Mouse (Mus musculus) limb, embryonic 15.5 days (tissue): Measurements from ENCODE around the gene Vps4b. TPM values are rescaled to one million over a fixed set of nuclear protein-coding genes. Genes with fewer than 3 reads are reported as not detected.
"Not testable (repeated sequence)": the region's sequence is repeated elsewhere in the genome, so short reads cannot be mapped to it uniquely, and the experiment has no call there.

Experiments used
- ATAC-seq: fragments of 200-750 bp; cut with Nextera tagmentation; 2 replicates; pipeline ENCODE4 v1.8.0; 2017; ENCODE audit warnings: low read depth, moderate TSS enrichment; ENCODE audit not compliant: insufficient number of reproducible peaks, low FRiP score, low TSS enrichment
- H3K27ac ChIP-seq: fragments of 300-500 bp; sonication (generic); 2 replicates; pipeline ENCODE4 v1.5.1; 2015; ENCODE audit warnings: moderate library complexity, mild to moderate bottlenecking, inconsistent platforms
- H3K27me3 ChIP-seq: fragments of 300-500 bp; sonication (generic); 2 replicates; pipeline ENCODE4 v1.6.1; 2015; ENCODE audit warnings: inconsistent platforms
- H3K36me3 ChIP-seq: fragments of 300-500 bp; sonication (generic); 2 replicates; pipeline ENCODE4 v1.6.1; 2015; ENCODE audit warnings: inconsistent platforms
- H3K4me1 ChIP-seq: fragments of 300-500 bp; sonication (generic); 2 replicates; pipeline ENCODE4 v1.6.1; 2015; ENCODE audit warnings: inconsistent platforms
- H3K4me2 ChIP-seq: fragments of 300-500 bp; sonication (generic); 2 replicates; pipeline ENCODE4 v1.6.1; 2015; ENCODE audit warnings: mild to moderate bottlenecking, inconsistent platforms
- H3K4me3 ChIP-seq: fragments of 300-500 bp; sonication (generic); 2 replicates; pipeline ENCODE4 v1.5.1; 2015; ENCODE audit warnings: mild to moderate bottlenecking, inconsistent platforms
- H3K9ac ChIP-seq: fragments of 300-500 bp; sonication (generic); 2 replicates; pipeline ENCODE4 v1.6.1; 2015; ENCODE audit warnings: inconsistent platforms
- H3K9me3 ChIP-seq: fragments of 300-500 bp; sonication (generic); 2 replicates; pipeline ENCODE4 v1.6.1; 2016; ENCODE audit warnings: inconsistent platforms
- WGBS: fragments of 180-500 bp; shearing (Covaris S2); methylation state at CpG from one replicate; pipeline ENCODE4 v1.1.7; 2015; 5-methylcytosine and 5-hydroxymethylcytosine counted together
- polyA plus RNA-seq: library from polyadenylated mRNA; unstranded; fragments of >200 nt; fragmentation: Nextera tagmentation; extraction: Ambion mirVana; gene quantifications from 2 replicates; pipeline ENCODE4 v1.2.1, GENCODE M21; 2015

Gene Vps4b
- polyA plus RNA-seq, 1 experiment from 2014 or later = 64.1 TPM

DNA sequence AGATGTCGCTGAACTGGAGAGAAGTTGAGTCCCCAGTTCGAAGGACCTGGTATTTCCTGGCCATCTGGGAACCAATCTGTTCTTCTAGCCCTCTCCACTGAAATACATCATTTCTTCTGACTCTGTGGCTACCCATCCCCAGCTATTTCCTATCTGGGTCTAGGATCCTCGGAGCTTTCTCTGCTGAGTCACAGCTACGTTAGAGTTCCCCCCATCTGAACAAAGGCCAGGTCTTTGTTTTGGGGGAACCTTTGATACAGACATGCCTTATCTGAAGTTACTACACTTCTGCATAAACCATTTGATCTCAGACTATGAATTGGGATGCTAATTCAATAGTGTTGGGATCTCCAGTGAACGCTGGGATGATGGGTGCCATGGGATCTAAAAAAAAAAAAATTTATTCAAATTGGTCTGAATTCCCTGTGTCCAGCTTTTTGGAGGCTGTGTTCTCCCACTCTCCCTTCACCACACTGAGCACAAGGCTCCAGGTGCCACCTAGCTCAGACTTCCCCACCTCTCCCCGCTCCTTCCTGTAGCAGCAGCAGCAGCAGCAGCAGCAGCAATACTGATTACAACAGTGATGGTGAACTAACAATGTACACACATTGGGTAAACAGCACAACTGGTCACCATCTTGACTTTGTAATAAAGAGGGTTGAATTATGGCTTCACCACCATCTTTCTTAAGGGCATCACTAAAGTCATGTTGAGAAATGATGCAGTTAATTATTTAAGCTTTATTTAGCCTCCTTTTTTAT is 47.8 kb downstream of the Vps4b start:
- Histone ChIP-seq H3K27me3 (no peaks in the 10 kb centered on the region), H3K4me3 (no peak overlapping the region), H3K4me1 (no peaks in the 10 kb centered on the region), H3K27ac (no peak overlapping the region), H3K9me3 (no peaks in the 10 kb centered on the region), H3K9ac (no peak overlapping the region), H3K4me2 (no peak overlapping the region), H3K36me3 (peaks cover 20% of the 10 kb centered on the region; the same call in 1 of the 2 replicates)
- no peak for ATAC-seq
- 85% methylated on average over 6 of the region's 6 CpGs for WGBS

DNA sequence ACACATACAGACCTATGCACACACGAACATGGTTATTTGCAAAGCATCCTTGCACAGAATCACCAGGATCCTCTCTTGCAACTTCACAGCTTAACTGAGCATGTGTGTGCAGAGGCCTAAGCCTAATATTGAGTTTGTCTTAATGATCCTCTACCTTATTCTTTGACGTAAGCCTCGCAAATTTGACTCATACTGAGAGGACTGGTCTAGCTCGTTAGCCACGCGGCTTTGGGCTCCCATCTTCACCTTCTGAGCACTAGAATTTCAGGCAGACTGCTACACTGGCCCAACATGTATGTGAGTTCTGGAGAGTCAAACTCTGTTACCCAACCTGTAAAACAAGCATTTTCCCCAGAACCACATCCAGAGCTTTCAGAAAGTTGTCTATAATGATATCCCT is 53.5 kb downstream of the Vps4b start:
- 61% methylated on average over 6 of the region's 6 CpGs for WGBS
- H3K27me3 ChIP-seq = no peaks in the 10 kb centered on the region
- no peaks in the 10 kb centered on the region for H3K9me3 ChIP-seq
- H3K27ac ChIP-seq = no peak overlapping the region
- H3K4me2 ChIP-seq = no peak overlapping the region
- H3K4me1 ChIP-seq = no peaks in the 10 kb centered on the region
- ATAC-seq = no peak
- H3K36me3 ChIP-seq = peaks cover 42% of the 10 kb centered on the region
- no peak overlapping the region for H3K9ac ChIP-seq
- H3K4me3 ChIP-seq = no peak overlapping the region

DNA sequence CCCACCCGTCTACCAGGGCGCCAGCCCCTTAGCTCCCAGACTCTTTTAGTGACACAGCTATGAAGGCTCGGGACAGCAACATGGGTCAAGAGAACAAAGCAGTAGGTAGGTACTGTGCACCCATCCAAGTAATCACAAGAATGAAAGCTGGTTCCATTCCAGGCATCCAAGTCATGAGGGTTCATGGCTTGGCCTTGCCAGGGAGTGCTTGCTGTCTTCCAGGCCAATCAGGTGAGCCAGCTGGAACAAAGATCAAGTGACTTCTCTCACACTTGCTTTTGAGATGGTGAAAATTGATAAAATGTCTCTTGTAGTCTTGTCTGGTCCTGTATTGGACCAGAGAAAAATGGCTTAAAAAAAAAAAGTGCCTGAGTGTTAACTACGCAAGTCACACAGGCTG is 55.8 kb downstream of the Vps4b start:
- Histone ChIP-seq H3K27me3 (no peaks in the 10 kb centered on the region), H3K4me2 (no peak overlapping the region), H3K4me1 (no peaks in the 10 kb centered on the region), H3K27ac (no peak overlapping the region), H3K36me3 (peaks cover 35% of the 10 kb centered on the region), H3K9me3 (no peaks in the 10 kb centered on the region), H3K9ac (no peak overlapping the region), H3K4me3 (no peak overlapping the region)
- no peak for ATAC-seq
- WGBS = 88% methylated on average over 4 of the region's 4 CpGs

- no peak for ATAC-seq
- 90% methylated on average over 5 of the region's 5 CpGs for WGBS
- Histone ChIP-seq H3K27me3 (no peaks in the 10 kb centered on the region), H3K4me2 (no peak overlapping the region), H3K36me3 (peaks cover 35% of the 10 kb centered on the region), H3K9ac (no peak overlapping the region), H3K4me3 (no peak overlapping the region), H3K27ac (no peak overlapping the region), H3K9me3 (no peaks in the 10 kb centered on the region), H3K4me1 (no peaks in the 10 kb centered on the region)
Observed at GRCm38 (mm10) chr1:106739810-106740209, 56.7 kb downstream of the Vps4b start.

DNA sequence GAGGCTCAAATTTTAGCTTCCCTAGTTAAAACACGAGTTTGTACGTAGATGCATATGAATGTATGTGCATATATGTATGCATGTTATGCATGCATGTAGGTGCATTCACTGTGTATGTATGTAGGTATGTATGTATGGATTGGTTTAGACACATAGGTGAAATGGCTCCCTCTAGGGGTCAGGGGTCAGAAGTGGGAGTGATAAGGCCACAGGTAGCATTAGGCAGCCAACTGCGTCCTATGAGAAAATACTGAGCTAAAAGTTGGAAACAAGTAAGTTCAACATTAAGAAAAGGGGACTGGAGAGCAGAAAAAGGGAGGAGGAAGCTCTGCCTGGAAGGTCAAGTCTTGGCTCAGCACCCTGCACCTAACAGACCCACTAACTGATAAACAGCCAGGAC is 58.4 kb downstream of the Vps4b start:
- Histone ChIP-seq H3K4me1 (no peaks in the 10 kb centered on the region), H3K27ac (no peak overlapping the region), H3K9me3 (no peaks in the 10 kb centered on the region), H3K4me3 (no peak overlapping the region), H3K27me3 (no peaks in the 10 kb centered on the region), H3K9ac (no peak overlapping the region), H3K4me2 (no peak overlapping the region), H3K36me3 (peaks cover 46% of the 10 kb centered on the region)
- 87% methylated on average over 3 of the region's 3 CpGs for WGBS
- ATAC-seq = no peak

- no peaks in the 10 kb centered on the region for H3K27me3 ChIP-seq
- H3K9me3 ChIP-seq = no peaks in the 10 kb centered on the region
- H3K36me3 ChIP-seq = peaks cover 39% of the 10 kb centered on the region
- no peak overlapping the region for H3K4me3 ChIP-seq
- ATAC-seq = no peak
- no peaks in the 10 kb centered on the region for H3K4me1 ChIP-seq
- H3K27ac ChIP-seq = no peak overlapping the region
- no peak overlapping the region for H3K4me2 ChIP-seq
- WGBS = 96% methylated on average over 8 of the region's 8 CpGs
- no peak overlapping the region for H3K9ac ChIP-seq
Observed at GRCm38 (mm10) chr1:106736211-106736610, 60.3 kb downstream of the Vps4b start.

DNA sequence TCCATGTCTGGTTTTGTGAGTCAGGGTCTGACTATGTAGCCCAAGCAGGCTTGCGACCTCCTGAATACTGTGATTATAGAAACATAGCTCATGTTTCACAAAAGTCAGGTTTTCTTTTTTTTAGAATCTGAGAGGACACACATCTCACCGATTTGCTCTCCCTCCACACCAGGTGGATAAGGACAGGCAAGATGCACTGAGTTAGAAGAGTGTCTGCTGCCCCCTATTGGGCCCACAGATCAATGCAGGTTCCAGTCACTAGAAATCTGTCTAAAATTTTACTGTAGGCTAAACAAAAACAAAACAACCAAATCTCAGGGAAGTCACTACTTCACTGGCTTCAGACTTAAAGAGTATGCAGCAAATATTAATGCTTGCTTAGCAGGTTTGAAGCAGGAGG is 60.9 kb downstream of the Vps4b start:
- Histone ChIP-seq H3K36me3 (peaks cover 39% of the 10 kb centered on the region), H3K4me3 (no peak overlapping the region), H3K9ac (no peak overlapping the region), H3K27ac (no peak overlapping the region), H3K4me2 (no peak overlapping the region), H3K27me3 (no peaks in the 10 kb centered on the region), H3K4me1 (no peaks in the 10 kb centered on the region), H3K9me3 (no peaks in the 10 kb centered on the region)
- 61% methylated on average over 2 of the region's 2 CpGs for WGBS
- no peak for ATAC-seq

GRCm38 (mm10) chr1:106722061-106722460 is 74.5 kb downstream of the Vps4b start:
- ATAC-seq = no peak
- no peak overlapping the region for H3K4me3 ChIP-seq
- H3K4me2 ChIP-seq = no peak overlapping the region
- peaks cover 1% of the 10 kb centered on the region; the same call in 1 of the 2 replicates for H3K4me1 ChIP-seq
- no peak overlapping the region for H3K27ac ChIP-seq
- no peaks in the 10 kb centered on the region for H3K9me3 ChIP-seq
- 47% methylated on average over 5 of the region's 5 CpGs for WGBS
- H3K9ac ChIP-seq = no peak overlapping the region
- peaks cover 6% of the 10 kb centered on the region; the same call in 1 of the 2 replicates for H3K36me3 ChIP-seq
- H3K27me3 ChIP-seq = no peaks in the 10 kb centered on the region

GRCm38 (mm10) chr1:106717736-106718135 is 78.8 kb downstream of the Vps4b start:
- not testable (repeated sequence) for H3K9ac ChIP-seq, H3K27me3 ChIP-seq, H3K27ac ChIP-seq, H3K4me2 ChIP-seq, H3K9me3 ChIP-seq, H3K36me3 ChIP-seq, ATAC-seq, H3K4me1 ChIP-seq, H3K4me3 ChIP-seq
- WGBS = 64% methylated on average over 7 of the region's 7 CpGs

GRCm38 (mm10) chr1:106717071-106717601 is 79.4 kb downstream of the Vps4b start:
- Histone ChIP-seq H3K27me3 (no peaks in the 10 kb centered on the region), H3K27ac (no peak overlapping the region), H3K4me1 (peaks cover 9% of the 10 kb centered on the region), H3K4me2 (no peak overlapping the region), H3K36me3 (no peaks in the 10 kb centered on the region), H3K4me3 (no peak overlapping the region), H3K9me3 (no peaks in the 10 kb centered on the region), H3K9ac (no peak overlapping the region)
- 28% methylated on average over 7 of the region's 7 CpGs for WGBS
- no peak for ATAC-seq

DNA sequence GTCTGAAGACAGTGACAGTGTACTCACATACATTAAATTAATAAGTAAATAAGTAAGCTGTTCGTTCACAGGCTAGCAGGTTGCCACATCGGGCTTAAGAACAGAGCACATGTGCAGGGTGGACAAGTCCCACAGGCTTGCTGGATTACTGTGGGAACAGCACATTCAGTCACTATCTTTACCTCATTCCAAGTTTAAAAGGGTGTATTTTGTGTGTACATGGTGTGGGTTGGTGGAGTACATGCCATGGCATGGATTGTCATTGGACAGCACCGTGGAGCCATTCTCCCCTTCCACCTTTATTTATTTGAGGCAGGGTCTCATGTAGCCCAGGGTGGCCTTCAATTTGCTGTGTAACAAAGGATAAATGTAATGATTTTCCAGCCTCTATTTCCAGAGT is 80.4 kb downstream of the Vps4b start:
- Histone ChIP-seq H3K9ac (no peak overlapping the region), H3K4me1 (peaks cover 12% of the 10 kb centered on the region), H3K4me3 (no peak overlapping the region), H3K36me3 (no peaks in the 10 kb centered on the region), H3K4me2 (no peak overlapping the region), H3K27ac (no peak overlapping the region), H3K9me3 (no peaks in the 10 kb centered on the region), H3K27me3 (no peaks in the 10 kb centered on the region)
- WGBS = 82% methylated on average over 3 of the region's 3 CpGs
- no peak for ATAC-seq

GRCm38 (mm10) chr1:106715111-106716083 is 81.1 kb downstream of the Vps4b start:
- WGBS = 89% methylated on average over 13 of the region's 13 CpGs
- Histone ChIP-seq H3K36me3 (no peaks in the 10 kb centered on the region), H3K9ac (no peak overlapping the region), H3K4me1 (peaks cover 12% of the 10 kb centered on the region), H3K9me3 (no peaks in the 10 kb centered on the region), H3K27me3 (no peaks in the 10 kb centered on the region), H3K4me3 (no peak overlapping the region), H3K4me2 (no peak overlapping the region), H3K27ac (no peak overlapping the region)
- ATAC-seq = no peak
